Mouse (Mus musculus): ENCODE data around the gene Rilp. TPM values are rescaled to one million over a fixed set of nuclear protein-coding genes. Genes with fewer than 3 reads are reported as not detected.
A peak's percentile ranks its signal among the peaks of the same experiment; 100 is the strongest.

The Rilp gene
- polyA plus RNA-seq, 1 experiment from 2014 or later, result 0.75 TPM

DNA sequence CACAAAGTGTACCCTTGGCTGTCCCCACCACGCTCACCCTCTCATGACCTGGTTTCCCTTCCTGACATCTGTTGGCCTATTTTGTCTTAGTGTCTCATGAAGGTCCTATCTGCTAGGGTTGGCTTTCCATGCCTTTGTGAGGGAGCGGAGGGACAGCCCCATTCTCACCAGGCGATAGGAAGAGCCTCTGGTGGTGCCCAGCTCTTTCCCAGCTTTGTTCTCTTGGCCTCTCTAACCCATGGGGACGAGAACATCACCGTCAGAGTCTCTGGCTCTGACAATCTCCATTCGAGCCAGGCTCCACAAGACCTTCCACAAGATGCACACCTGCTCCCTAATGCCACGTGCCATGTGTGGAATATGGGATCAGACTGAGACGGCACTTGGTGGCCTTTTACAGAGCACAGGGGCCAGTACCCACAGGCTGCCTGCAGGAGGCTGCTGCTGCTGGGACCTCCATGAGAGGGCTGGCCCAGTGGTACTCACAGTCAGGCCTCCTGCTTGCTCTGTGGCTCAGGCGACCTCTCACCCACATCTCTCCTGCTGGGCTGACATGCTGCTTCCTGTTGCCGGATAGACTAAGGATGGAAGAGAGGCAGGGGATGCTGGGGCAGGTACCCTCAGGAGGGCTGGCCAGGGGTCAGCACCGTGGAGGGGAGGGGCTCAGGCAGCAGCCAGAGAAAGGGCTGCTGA, 27.7 kb downstream of the Rilp start:
- no peak for ATAC-seq (ENCODE audit: low FRiP score)
- 36% methylated on average over 11 of the region's 11 CpGs for WGBS
- H3K9me3 ChIP-seq (replicated peaks), result no peaks in the 10 kb centered on the region

DNA sequence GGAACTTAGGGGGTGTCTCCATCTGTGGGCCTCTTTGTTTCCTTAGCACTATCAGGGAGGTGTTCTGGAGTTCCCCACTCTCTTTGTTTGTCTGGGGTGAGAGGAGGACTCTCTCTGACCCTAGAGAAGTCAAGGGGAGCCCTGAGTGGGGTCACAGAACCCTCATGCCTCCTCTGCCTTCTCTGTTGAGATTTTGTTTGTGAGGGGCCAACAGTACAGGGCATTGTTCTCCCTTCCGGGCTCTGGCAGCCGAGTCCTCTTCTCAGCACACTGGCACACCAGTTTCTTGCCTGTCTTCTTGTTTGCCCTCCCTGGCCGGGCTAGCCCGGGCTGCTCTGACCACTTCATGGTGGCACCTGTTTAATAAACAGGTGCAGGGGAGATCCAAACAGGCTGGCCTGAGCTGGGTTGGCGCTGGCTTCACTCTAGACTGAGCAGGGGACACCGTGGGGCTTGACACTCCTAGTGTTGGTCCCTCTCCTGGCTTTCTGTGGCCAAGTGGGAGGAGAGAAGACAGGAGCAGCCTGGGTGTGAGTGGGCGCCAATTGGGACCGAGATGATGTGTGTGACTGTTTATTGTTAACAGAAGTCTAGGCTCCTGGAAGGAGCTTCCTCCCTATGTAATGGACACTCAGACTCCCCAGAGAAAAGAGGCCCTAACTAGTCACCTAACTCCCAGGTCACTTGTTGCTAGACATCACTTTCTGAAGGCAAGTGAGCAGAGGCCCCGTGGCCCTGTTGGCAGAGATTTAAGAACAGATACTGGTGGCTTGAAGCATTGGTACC, 28.5 kb downstream of the Rilp start:
- Histone ChIP-seq H3K36me3 (no peaks in the 10 kb centered on the region), H3K27me3 (no peaks in the 10 kb centered on the region), H3K27ac (0 out of 2 replicates have a peak overlapping the region, but pooled peaks have one; percentile 24), H3K4me3 (no peak overlapping the region), H3K9ac (0 out of 2 replicates have a peak overlapping the region, but pooled peaks have one; percentile 1), H3K4me1 (peaks cover 35% of the 10 kb centered on the region), H3K4me2 (replicated peaks) (no peak overlapping the region), H3K9me3 (replicated peaks) (no peaks in the 10 kb centered on the region)
- no peak for ATAC-seq (ENCODE audit: low FRiP score)
- 64% methylated on average over 9 of the region's 9 CpGs for WGBS

More for the DNA sequence above, 27.7 kb downstream of the Rilp start:
- Histone ChIP-seq H3K4me2 (replicated peaks) (no peak overlapping the region), H3K4me3 (no peak overlapping the region), H3K27ac (0 out of 2 replicates have a peak overlapping the region, but pooled peaks have one; percentile 24), H3K27me3 (no peaks in the 10 kb centered on the region), H3K36me3 (no peaks in the 10 kb centered on the region), H3K9ac (0 out of 2 replicates have a peak overlapping the region, but pooled peaks have one; percentile 18), H3K4me1 (peaks cover 40% of the 10 kb centered on the region)

DNA sequence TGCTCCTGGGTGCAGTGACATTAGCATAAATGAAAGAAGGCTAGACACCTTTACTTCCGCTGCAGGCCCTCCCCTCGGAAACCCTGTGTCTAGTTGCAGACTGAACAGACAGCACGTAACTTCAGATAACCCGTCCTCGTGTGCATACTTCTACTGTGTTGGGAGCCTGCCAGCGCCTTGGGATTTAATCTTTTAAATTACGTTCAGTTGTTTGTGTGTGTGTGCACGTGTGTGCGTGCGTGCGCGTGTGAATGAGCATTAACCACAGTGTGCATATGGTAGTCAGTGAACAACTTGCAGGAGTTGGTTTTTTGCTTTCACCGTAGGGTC, 29.0 kb downstream of the Rilp start:
- ATAC-seq (ENCODE audit: low FRiP score), result no peak
- 92% methylated on average over 13 of the region's 13 CpGs for WGBS
- no peak overlapping the region for H3K4me3 ChIP-seq
- no peak overlapping the region for H3K4me2 ChIP-seq (replicated peaks)
- H3K27ac ChIP-seq, result no peak overlapping the region
- no peaks in the 10 kb centered on the region for H3K36me3 ChIP-seq
- no peaks in the 10 kb centered on the region for H3K9me3 ChIP-seq (replicated peaks)
- peaks cover 32% of the 10 kb centered on the region for H3K4me1 ChIP-seq
- H3K27me3 ChIP-seq, result no peaks in the 10 kb centered on the region
- no peak overlapping the region for H3K9ac ChIP-seq

DNA sequence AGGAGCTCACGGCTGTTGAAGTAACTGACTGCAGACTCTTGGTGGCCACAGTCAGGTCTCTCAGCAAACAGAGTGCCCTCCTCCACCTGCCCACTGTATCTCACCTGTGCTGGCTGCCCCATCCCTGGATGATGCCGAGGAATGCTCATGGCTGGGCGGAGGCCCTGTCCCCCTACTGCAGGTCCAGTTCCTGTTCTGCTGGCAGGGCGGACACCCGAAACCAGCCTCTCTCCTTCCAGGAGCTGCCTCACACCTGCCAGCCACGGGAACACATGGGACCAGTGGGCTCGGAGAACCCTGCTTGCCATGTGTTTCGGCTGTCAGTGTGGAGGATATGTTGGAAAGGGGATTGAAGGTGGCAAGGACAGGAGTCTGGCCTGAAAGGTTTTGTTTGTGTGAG, 30.3 kb downstream of the Rilp start:
- ATAC-seq (ENCODE audit: low FRiP score), result no peak
- 83% methylated on average over 8 of the region's 8 CpGs for WGBS
- Histone ChIP-seq H3K36me3 (0 out of 2 replicates have a peak, but pooled peaks cover 9% of the 10 kb centered on the region), H3K4me2 (replicated peaks) (no peak overlapping the region), H3K9ac (no peak overlapping the region), H3K4me3 (no peak overlapping the region), H3K9me3 (replicated peaks) (no peaks in the 10 kb centered on the region), H3K27ac (no peak overlapping the region), H3K27me3 (no peaks in the 10 kb centered on the region), H3K4me1 (peaks cover 24% of the 10 kb centered on the region)

DNA sequence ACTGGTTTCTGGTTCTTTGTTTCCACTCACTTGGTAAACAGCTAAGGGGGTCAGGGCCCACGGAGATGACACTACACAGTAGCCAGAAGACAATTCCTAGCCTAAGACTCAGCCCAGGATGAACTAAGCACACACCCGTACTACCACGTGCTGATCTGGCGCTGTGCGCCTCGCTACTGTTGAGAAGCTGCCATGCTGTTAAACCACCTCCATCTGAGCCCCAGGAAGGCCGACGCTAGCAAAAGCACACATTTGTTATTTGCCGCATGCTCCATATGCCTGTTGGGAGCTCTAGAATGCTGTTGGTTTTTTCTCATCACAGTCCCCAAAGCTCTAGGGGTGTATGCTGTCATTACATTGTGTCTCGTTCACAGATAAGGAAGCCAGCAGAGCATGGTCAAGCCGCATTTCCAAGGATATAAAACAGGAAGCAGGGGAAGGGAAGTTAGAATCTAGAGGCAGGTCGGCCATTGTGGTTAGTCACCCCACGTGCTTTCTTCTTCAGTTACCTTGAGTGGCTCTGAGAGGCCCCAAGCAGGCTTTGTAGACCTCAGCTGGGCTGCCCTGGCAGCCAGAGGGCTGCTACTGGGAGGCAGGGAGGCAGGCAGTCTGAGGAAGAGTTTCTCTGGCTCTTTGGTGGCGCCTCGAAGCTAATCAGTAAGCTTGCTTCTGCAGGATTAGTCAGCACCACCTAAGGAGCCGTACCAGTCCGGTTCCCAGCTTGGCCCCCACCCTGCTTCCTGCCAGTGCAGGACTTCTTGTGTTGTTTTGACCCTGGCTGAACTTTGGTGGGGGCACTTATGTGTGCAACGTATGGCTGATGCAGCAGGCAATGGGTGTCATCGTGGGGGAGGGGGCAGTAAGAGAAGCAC, 31.1 kb downstream of the Rilp start:
- 80% methylated on average over 19 of the region's 19 CpGs for WGBS

DNA sequence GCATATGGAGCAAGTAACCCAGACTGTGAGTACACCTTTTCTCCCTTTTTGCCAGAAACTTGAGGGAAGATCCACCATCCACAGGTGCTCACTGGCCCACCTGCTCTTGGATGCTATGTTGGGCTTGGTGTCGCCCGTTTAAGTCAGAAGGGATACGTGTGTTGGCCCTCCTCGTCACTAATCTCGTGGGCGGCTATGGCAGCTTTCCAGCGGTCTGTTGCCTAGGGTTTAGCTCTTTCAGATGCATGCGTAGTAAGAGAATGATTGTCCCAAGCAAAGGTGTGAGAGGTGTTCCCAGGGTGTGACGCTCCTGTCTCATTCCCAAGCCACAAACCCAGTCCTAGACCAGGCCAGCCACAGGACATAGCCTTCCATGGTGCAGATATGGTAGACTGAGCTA, 34.8 kb downstream of the Rilp start:
- Histone ChIP-seq H3K9ac (no peak overlapping the region), H3K27me3 (no peaks in the 10 kb centered on the region), H3K36me3 (peaks cover 29% of the 10 kb centered on the region), H3K9me3 (replicated peaks) (no peaks in the 10 kb centered on the region), H3K4me2 (replicated peaks) (no peak overlapping the region), H3K4me1 (peaks cover under 1% of the 10 kb centered on the region), H3K4me3 (no peak overlapping the region), H3K27ac (no peak overlapping the region)
- WGBS, result 87% methylated on average over 9 of the region's 9 CpGs
- no peak for ATAC-seq (ENCODE audit: low FRiP score)

More for the DNA sequence above, 31.1 kb downstream of the Rilp start:
- no peak overlapping the region for H3K4me3 ChIP-seq
- H3K9me3 ChIP-seq (replicated peaks), result no peaks in the 10 kb centered on the region
- ATAC-seq (ENCODE audit: low FRiP score), result no peak
- no peaks in the 10 kb centered on the region for H3K27me3 ChIP-seq
- H3K27ac ChIP-seq, result no peak overlapping the region
- H3K36me3 ChIP-seq, result peaks cover 15% of the 10 kb centered on the region; the same call in 1 of the 2 replicates
- no peak overlapping the region for H3K9ac ChIP-seq
- H3K4me2 ChIP-seq (replicated peaks), result no peak overlapping the region
- peaks cover 17% of the 10 kb centered on the region for H3K4me1 ChIP-seq

DNA sequence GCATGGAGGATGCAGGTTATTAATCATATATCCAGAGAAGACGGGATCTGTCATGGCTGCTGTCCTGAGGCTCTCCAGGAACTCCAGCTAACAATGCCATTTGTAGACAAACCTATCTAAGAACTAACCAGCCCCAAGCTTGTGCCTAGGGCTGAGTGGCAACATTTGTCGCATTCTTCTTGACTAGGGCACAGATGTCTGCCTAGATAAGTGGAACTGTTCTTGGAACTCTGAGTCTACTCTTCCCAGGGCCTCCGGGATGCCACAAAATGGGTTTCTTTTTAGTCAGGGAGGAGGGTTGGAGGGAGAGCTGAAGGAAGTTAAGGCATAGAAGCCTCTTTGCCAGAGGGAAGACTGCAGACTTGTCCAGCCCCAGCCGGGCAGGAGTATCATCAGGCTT, 36.2 kb downstream of the Rilp start:
- H3K27ac ChIP-seq, result no peak overlapping the region
- H3K36me3 ChIP-seq, result peaks cover 29% of the 10 kb centered on the region
- H3K4me1 ChIP-seq, result peaks cover 14% of the 10 kb centered on the region
- no peak overlapping the region for H3K9ac ChIP-seq
- H3K9me3 ChIP-seq (replicated peaks), result no peaks in the 10 kb centered on the region
- H3K4me2 ChIP-seq (replicated peaks), result no peak overlapping the region
- 83% methylated on average over 4 of the region's 4 CpGs for WGBS
- ATAC-seq (ENCODE audit: low FRiP score), result no peak
- no peak overlapping the region for H3K4me3 ChIP-seq
- H3K27me3 ChIP-seq, result no peaks in the 10 kb centered on the region

DNA sequence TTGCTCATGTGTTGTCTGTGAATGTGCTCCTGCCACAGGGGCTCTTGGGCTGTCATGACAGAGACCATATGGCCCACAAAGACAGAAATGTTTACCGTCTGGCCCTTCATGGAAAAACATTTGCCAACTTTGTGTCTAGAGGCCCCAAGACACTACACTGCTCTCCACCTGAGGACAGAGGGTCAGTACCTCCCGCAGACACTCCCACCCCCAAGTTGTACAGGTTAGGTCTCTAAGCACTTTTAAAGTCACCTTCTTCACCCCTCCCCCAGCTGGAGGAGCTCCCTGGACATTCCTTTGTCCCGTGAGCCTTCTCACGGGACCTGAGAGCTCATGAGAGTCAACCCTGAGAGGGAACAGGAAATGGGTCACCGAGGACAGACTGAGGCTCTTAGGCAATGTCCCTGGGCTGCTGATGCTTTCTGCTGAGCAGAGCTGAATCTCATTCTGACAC, 39.8 kb downstream of the Rilp start:
- H3K36me3 ChIP-seq, result peaks cover 25% of the 10 kb centered on the region
- H3K4me2 ChIP-seq (replicated peaks), result no peak overlapping the region
- H3K27me3 ChIP-seq, result no peaks in the 10 kb centered on the region
- no peaks in the 10 kb centered on the region for H3K9me3 ChIP-seq (replicated peaks)
- peaks cover 30% of the 10 kb centered on the region for H3K4me1 ChIP-seq
- no peak overlapping the region for H3K9ac ChIP-seq
- 46% methylated on average over 5 of the region's 5 CpGs for whole genome bisulfite sequencing
- peak; percentile 49; the same call in 1 of the 2 replicates for ATAC-seq (ENCODE audit: low FRiP score)
- H3K4me3 ChIP-seq, result no peak overlapping the region
- H3K27ac ChIP-seq, result peak overlapping the region; percentile 55; the same call in 1 of the 2 replicates

DNA sequence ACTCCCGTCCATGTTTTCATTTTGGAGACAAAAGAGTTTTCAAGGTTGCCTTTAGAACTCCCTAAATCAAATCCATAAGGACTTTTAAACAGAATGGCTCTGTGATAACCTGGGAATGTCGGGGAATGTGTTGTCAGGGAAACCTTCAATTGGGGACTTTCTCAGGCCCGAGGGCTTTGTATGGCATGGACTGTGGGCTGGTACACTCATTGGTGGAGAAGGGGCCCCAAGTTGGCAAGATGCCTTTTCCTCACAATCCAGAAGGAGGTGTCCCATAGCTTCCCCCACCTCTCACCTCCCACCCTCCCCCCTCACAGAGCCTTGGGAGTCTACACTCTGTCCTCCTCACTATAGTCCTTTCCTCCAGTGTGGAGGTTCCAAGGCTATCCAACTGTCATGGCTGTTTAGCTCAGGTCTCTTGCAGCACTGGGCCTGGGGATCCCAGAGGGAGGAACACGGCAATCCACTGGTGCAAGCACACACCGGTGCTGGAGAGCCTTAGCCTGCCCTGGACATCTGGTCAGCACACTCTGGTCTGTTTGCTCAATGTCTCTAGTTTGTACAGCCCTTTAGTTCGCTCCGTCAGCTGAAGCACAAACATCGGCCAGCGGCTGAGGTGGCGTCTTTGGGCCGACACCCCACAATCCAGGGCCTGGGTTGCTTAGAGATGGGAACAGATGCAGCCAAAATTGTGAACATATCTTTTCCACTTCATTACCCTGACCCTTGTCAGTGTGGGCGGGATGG, 40.5 kb downstream of the Rilp start:
- Histone ChIP-seq H3K9ac (no peak overlapping the region), H3K4me2 (replicated peaks) (no peak overlapping the region)
- ATAC-seq (ENCODE audit: low FRiP score), result peak; percentile 77

DNA sequence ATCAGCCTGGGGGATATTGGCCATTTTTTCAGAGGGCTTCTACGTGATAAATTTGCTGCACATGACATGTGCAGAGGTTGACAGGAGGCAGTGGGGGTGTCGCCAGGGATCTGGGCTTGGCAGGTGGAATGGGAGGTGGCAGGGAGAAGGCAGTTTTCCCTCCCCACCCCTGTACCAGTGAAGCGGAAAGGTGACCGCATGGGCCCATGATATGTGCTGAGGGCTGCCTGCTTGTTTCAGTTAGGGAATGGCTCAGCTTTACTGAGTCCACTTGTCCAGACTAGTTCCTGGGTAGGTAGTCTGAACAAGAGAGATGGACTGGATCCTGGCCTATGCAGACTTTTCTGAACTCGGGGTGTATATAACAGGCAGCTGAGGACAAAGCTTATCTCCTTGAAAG, 41.4 kb downstream of the Rilp start:
- Histone ChIP-seq H3K9me3 (replicated peaks) (no peaks in the 10 kb centered on the region), H3K36me3 (peaks cover 11% of the 10 kb centered on the region), H3K4me1 (peaks cover 30% of the 10 kb centered on the region), H3K4me2 (replicated peaks) (no peak overlapping the region), H3K4me3 (no peak overlapping the region), H3K27ac (no peak overlapping the region), H3K27me3 (no peaks in the 10 kb centered on the region), H3K9ac (no peak overlapping the region)
- WGBS, result 81% methylated on average over 5 of the region's 5 CpGs
- no peak for ATAC-seq (ENCODE audit: low FRiP score)

More for the DNA sequence above, 40.5 kb downstream of the Rilp start:
- H3K36me3 ChIP-seq, result peaks cover 20% of the 10 kb centered on the region
- peak overlapping the region; percentile 55; the same call in 1 of the 2 replicates for H3K27ac ChIP-seq
- H3K4me3 ChIP-seq, result no peak overlapping the region
- no peaks in the 10 kb centered on the region for H3K9me3 ChIP-seq (replicated peaks)
- WGBS, result 44% methylated on average over 12 of the region's 12 CpGs
- peaks cover 30% of the 10 kb centered on the region for H3K4me1 ChIP-seq
- H3K27me3 ChIP-seq, result no peaks in the 10 kb centered on the region

DNA sequence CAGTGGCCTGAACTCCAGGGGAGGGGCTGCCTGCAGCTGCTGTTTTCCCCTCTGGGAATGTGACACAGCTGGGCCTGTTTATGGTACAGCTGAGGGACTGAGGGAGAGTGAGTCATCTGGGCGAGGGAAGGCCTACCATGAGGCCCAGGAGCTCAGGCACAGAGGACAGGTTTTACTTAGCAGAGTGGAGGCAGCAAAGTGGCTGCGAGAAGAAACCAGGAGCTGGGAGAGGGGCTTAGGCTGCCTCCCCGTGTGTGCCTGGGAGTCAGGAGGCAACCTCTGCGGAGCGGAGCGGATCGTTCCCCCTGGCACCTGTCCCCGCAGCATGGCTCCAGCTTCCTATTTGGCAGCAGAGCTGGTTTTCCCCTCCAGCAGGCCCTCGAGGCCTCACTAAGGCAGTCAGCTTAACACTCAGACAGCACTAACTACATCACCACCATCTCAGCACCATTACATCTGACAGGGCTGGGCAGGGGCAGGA, 42.1 kb downstream of the Rilp start:
- Histone ChIP-seq H3K9ac (peak overlapping the region; percentile 35; the same call in 1 of the 2 replicates), H3K36me3 (peaks cover 5% of the 10 kb centered on the region; the same call in 1 of the 2 replicates), H3K4me1 (peaks cover 30% of the 10 kb centered on the region), H3K27me3 (no peaks in the 10 kb centered on the region), H3K4me2 (replicated peaks) (no peak overlapping the region), H3K9me3 (replicated peaks) (no peaks in the 10 kb centered on the region), H3K27ac (peak overlapping the region; percentile 49; the same call in 1 of the 2 replicates), H3K4me3 (no peak overlapping the region)
- WGBS, result 74% methylated on average over 9 of the region's 9 CpGs
- no peak for ATAC-seq (ENCODE audit: low FRiP score)
